Mouse (Mus musculus) lung, postnatal 0 days (tissue): ENCODE data around the gene Lca5. TPM values are rescaled to one million over a fixed set of nuclear protein-coding genes. Genes with fewer than 3 reads are reported as not detected.
A peak's percentile ranks its signal among the peaks of the same experiment; 100 is the strongest.

Experiments used
- ATAC-seq: fragments of 200-750 bp; cut with Nextera tagmentation; 2 replicates; pipeline ENCODE4 v1.8.0; 2017; ENCODE audit warnings: moderate library complexity
- DNase-seq: peaks from one replicate; pipeline ENCODE4 v3.0.0-alpha.2; 2016; ENCODE audit warnings: low spot score
- H3K27ac ChIP-seq: fragments of 300-500 bp; sonication (generic); 2 replicates; pipeline ENCODE4 v1.5.1; 2014; ENCODE audit warnings: antibody characterized with exemption, mild to moderate bottlenecking, low read length, mixed read lengths
- H3K27me3 ChIP-seq: fragments of 300-500 bp; sonication (generic); replicated peaks from 2 replicates; pipeline ENCODE4 v1.6.1; 2014; ENCODE audit warnings: low read length, mixed read lengths; ENCODE audit not compliant: insufficient read depth
- H3K36me3 ChIP-seq: fragments of 300-500 bp; sonication (generic); 2 replicates; pipeline ENCODE4 v1.6.1; 2014; ENCODE audit warnings: low read length, mixed read lengths; ENCODE audit not compliant: insufficient read depth
- H3K4me1 ChIP-seq: fragments of 300-500 bp; sonication (generic); 2 replicates; pipeline ENCODE4 v1.6.1; 2014; ENCODE audit warnings: antibody characterized with exemption, low read depth, low read length, mixed read lengths; ENCODE audit not compliant: insufficient read depth
- H3K4me2 ChIP-seq: fragments of 300-500 bp; sonication (generic); replicated peaks from 2 replicates; pipeline ENCODE4 v1.6.1; 2014; ENCODE audit warnings: low read depth, mild to moderate bottlenecking, low read length, moderate library complexity, mixed read lengths
- H3K4me3 ChIP-seq: fragments of 300-500 bp; sonication (generic); 2 replicates; pipeline ENCODE4 v1.5.1; 2014; ENCODE audit warnings: low read depth, low read length
- H3K9ac ChIP-seq: fragments of 300-500 bp; sonication (generic); replicated peaks from 2 replicates; pipeline ENCODE4 v1.6.1; 2014; ENCODE audit warnings: low read depth, mild to moderate bottlenecking
- H3K9me3 ChIP-seq: fragments of 300-500 bp; sonication (generic); 2 replicates; pipeline ENCODE4 v1.6.1; 2016; ENCODE audit warnings: low read length, mixed read lengths
- CTCF ChIP-seq: IDR thresholded peaks from 2 replicates; pipeline ENCODE4 v1.5.1; 2016; ENCODE audit warnings: antibody characterized with exemption, mild to moderate bottlenecking
- EP300 ChIP-seq: IDR thresholded peaks from 2 replicates; pipeline ENCODE4 v1.6.1; 2016; ENCODE audit warnings: antibody characterized with exemption, mild to moderate bottlenecking, control low read depth
- WGBS: fragments of 180-500 bp; shearing (Covaris S2); extraction: QIAGEN DNeasy Blood & Tissue Kit; methylation state at CpG from one replicate; pipeline ENCODE4 v1.1.7; 2014; 5-methylcytosine and 5-hydroxymethylcytosine counted together
- polyA plus RNA-seq: library from polyadenylated mRNA; unstranded; fragments of >200 nt; fragmentation: Nextera tagmentation; extraction: Ambion mirVana; gene quantifications from 2 replicates; pipeline ENCODE4 v1.2.1, GENCODE M21; 2015

Gene Lca5
- polyA plus RNA-seq, 1 experiment from 2014 or later = 7.9 TPM

GRCm38 (mm10) chr9:83355802-83356201, 85.1 kb downstream of the Lca5 start:
- no peak overlapping the region for H3K27ac ChIP-seq
- H3K27me3 ChIP-seq = no peaks in the 10 kb centered on the region
- no peaks in the 10 kb centered on the region for H3K4me1 ChIP-seq
- TF ChIP-seq EP300 = no peak
- no peak for TF ChIP-seq CTCF
- no peak for DNase-seq
- no peak overlapping the region for H3K9ac ChIP-seq
- H3K4me2 ChIP-seq = no peak overlapping the region
- 51% methylated on average over 4 of the region's 4 CpGs for whole genome bisulfite sequencing
- no peaks in the 10 kb centered on the region for H3K9me3 ChIP-seq
- no peak for ATAC-seq
- no peak overlapping the region for H3K4me3 ChIP-seq
- H3K36me3 ChIP-seq = no peaks in the 10 kb centered on the region

DNA sequence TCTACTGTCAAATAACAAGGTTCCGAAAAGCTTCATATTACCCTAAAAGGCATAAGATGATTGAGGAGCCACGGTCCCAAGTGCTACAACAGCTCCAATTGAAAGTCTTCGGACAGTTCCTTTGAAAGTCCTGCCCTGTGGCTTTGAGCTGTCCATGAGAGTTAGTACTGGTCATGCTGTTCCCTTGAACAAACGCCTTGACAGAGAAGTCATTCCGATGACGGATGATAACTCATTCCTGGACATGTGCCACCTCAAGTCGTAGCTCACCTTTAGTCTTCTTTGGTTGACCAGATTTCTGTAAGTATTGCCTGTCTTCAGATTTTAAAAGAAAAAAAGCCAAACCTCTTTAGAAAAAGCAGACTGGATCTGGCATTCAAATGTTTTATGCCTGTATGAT, 87.6 kb downstream of the Lca5 start:
- H3K36me3 ChIP-seq = no peaks in the 10 kb centered on the region
- no peaks in the 10 kb centered on the region for H3K9me3 ChIP-seq
- TF ChIP-seq EP300 = no peak
- TF ChIP-seq CTCF = no peak
- H3K4me1 ChIP-seq = no peaks in the 10 kb centered on the region
- H3K9ac ChIP-seq = no peak overlapping the region
- DNase-seq (no peak), ATAC-seq (no peak)
- H3K27ac ChIP-seq = no peak overlapping the region
- H3K4me2 ChIP-seq = no peak overlapping the region
- no peak overlapping the region for H3K4me3 ChIP-seq
- no peaks in the 10 kb centered on the region for H3K27me3 ChIP-seq
- 68% methylated on average over 7 of the region's 7 CpGs for WGBS

DNA sequence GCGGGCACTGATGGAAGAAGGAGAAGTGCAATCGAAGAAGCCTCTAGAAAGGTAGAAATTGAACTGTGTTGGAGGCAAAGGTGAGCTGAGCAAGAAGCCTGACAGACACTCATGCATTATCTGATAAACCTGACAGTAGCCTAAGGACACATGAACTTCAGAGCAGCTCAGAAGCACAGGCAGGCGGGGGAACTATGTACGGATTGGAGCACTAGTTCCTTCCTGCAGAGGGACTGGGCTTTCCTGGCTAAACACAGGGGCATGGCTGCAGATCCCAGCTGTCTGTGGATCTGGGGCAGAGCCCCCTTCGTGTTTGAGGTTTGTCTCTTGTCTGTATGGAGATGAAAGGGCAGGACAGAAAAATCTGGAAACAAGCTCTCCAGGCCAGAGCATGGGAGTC, 89.8 kb downstream of the Lca5 start:
- Histone ChIP-seq H3K9me3 (no peaks in the 10 kb centered on the region), H3K4me1 (no peaks in the 10 kb centered on the region), H3K9ac (no peak overlapping the region), H3K27ac (no peak overlapping the region), H3K4me2 (no peak overlapping the region), H3K4me3 (no peak overlapping the region), H3K36me3 (no peaks in the 10 kb centered on the region), H3K27me3 (no peaks in the 10 kb centered on the region)
- no peak for ATAC-seq
- no peak for TF ChIP-seq CTCF
- TF ChIP-seq EP300 = no peak
- WGBS = 40% methylated on average over 5 of the region's 5 CpGs
- DNase-seq = no peak

GRCm38 (mm10) chr9:83350613-83351012, 90.3 kb downstream of the Lca5 start:
- no peaks in the 10 kb centered on the region for H3K27me3 ChIP-seq
- DNase-seq (peak; percentile 75), ATAC-seq (peak; percentile 71)
- H3K36me3 ChIP-seq = no peaks in the 10 kb centered on the region
- H3K4me1 ChIP-seq = no peaks in the 10 kb centered on the region
- no peaks in the 10 kb centered on the region for H3K9me3 ChIP-seq
- no peak overlapping the region for H3K4me2 ChIP-seq
- no peak overlapping the region for H3K9ac ChIP-seq
- TF ChIP-seq EP300 (no peak), CTCF (peak; percentile 48)
- 18% methylated on average over 5 of the region's 5 CpGs for WGBS
- H3K4me3 ChIP-seq = no peak overlapping the region
- no peak overlapping the region for H3K27ac ChIP-seq

- WGBS = 13% methylated on average over 1 of the region's 1 CpGs
- Histone ChIP-seq H3K4me2 (no peak overlapping the region), H3K4me3 (no peak overlapping the region), H3K27me3 (no peaks in the 10 kb centered on the region), H3K36me3 (no peaks in the 10 kb centered on the region), H3K9ac (no peak overlapping the region), H3K27ac (no peak overlapping the region), H3K4me1 (no peaks in the 10 kb centered on the region), H3K9me3 (no peaks in the 10 kb centered on the region)
- TF ChIP-seq EP300 (no peak), CTCF (no peak)
- no peak for DNase-seq
- no peak for ATAC-seq
Measured at GRCm38 (mm10) chr9:83349905-83350304, 91.0 kb downstream of the Lca5 start.

DNA sequence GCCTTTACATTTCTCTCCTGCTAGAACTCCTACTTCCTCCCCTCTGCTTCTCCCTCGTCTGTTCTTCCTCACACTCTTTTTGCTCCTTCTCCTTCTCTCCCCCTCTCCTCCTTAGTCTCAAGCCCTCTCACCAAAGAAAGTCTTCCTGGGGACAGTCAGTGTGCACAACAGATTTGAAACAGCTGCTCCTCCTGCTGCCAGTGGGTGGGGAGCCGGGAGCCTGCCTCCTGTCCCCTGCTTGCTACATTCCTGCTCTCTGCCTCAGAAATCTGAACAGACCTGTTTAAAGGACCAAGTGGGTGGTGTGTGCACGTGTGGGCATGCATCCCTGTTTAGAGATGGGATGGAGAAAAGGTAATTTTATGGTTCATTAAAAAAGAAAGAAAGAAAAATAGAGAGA, 91.4 kb downstream of the Lca5 start:
- Histone ChIP-seq H3K4me1 (no peaks in the 10 kb centered on the region), H3K27me3 (no peaks in the 10 kb centered on the region), H3K4me3 (no peak overlapping the region), H3K36me3 (no peaks in the 10 kb centered on the region), H3K9me3 (no peaks in the 10 kb centered on the region), H3K9ac (no peak overlapping the region), H3K4me2 (no peak overlapping the region), H3K27ac (no peak overlapping the region)
- ATAC-seq = no peak
- TF ChIP-seq EP300 (no peak), CTCF (no peak; the same call in 1 of the 2 replicates)
- DNase-seq = peak; percentile 43
- WGBS = 11% methylated on average over 3 of the region's 3 CpGs

- H3K27ac ChIP-seq = no peak overlapping the region
- TF ChIP-seq CTCF = no peak
- no peak for TF ChIP-seq EP300
- H3K36me3 ChIP-seq = no peaks in the 10 kb centered on the region
- H3K4me3 ChIP-seq = no peak overlapping the region
- H3K27me3 ChIP-seq = no peaks in the 10 kb centered on the region
- ATAC-seq = no peak
- DNase-seq = no peak
- no peak overlapping the region for H3K4me2 ChIP-seq
- no peaks in the 10 kb centered on the region for H3K4me1 ChIP-seq
- WGBS = 85% methylated on average over 5 of the region's 5 CpGs
- no peaks in the 10 kb centered on the region for H3K9me3 ChIP-seq
- no peak overlapping the region for H3K9ac ChIP-seq
Measured at GRCm38 (mm10) chr9:83347521-83347920, 93.4 kb downstream of the Lca5 start.
